Mouse (Mus musculus): ENCODE measurements around the gene Cd274.

The Cd274 gene

GRCm38 (mm10) chr19:29364076-29364475 lies 3.2 kb upstream of the Cd274 start:
- DNase-seq (ENCODE audit: low spot score), result no peak

GRCm38 (mm10) chr19:29365105-29365504 lies 2.1 kb upstream of the Cd274 start:
- DNase-seq (ENCODE audit: low spot score), result no peak

- DNase-seq (ENCODE audit: low spot score), result no peak
Measured at GRCm38 (mm10) chr19:29366226-29366968, 858 bp upstream of the Cd274 start.

- no peak for DNase-seq (ENCODE audit: low spot score)
Measured at GRCm38 (mm10) chr19:29368041-29368440, 786 bp downstream of the Cd274 start.

- DNase-seq (ENCODE audit: low spot score), result no peak
Measured at GRCm38 (mm10) chr19:29368671-29369309, 1.5 kb downstream of the Cd274 start.

GRCm38 (mm10) chr19:29370112-29370511 lies 2.9 kb downstream of the Cd274 start:
- DNase-seq (ENCODE audit: low spot score), result no peak

GRCm38 (mm10) chr19:29370545-29371283 lies 3.5 kb downstream of the Cd274 start:
- no peak for DNase-seq (ENCODE audit: low spot score)

GRCm38 (mm10) chr19:29371284-29372081 lies 4.2 kb downstream of the Cd274 start:
- DNase-seq (ENCODE audit: low spot score), result no peak

- DNase-seq (ENCODE audit: low spot score), result no peak
Measured at GRCm38 (mm10) chr19:29372138-29372537, 4.9 kb downstream of the Cd274 start.

- no peak for DNase-seq (ENCODE audit: low spot score)
Measured at GRCm38 (mm10) chr19:29372621-29373020, 5.4 kb downstream of the Cd274 start.

- no peak for DNase-seq (ENCODE audit: low spot score)
Measured at GRCm38 (mm10) chr19:29373438-29373837, 6.2 kb downstream of the Cd274 start.

GRCm38 (mm10) chr19:29374947-29375346 lies 7.7 kb downstream of the Cd274 start:
- DNase-seq (ENCODE audit: low spot score), result no peak

- no peak for DNase-seq (ENCODE audit: low spot score)
Measured at GRCm38 (mm10) chr19:29376382-29376781, 9.1 kb downstream of the Cd274 start.

GRCm38 (mm10) chr19:29379839-29380603 lies 12.8 kb downstream of the Cd274 start:
- no peak for DNase-seq (ENCODE audit: low spot score)

GRCm38 (mm10) chr19:29383368-29383767 lies 16.1 kb downstream of the Cd274 start:
- DNase-seq (ENCODE audit: low spot score), result no peak

GRCm38 (mm10) chr19:29384412-29384811 lies 17.2 kb downstream of the Cd274 start:
- DNase-seq (ENCODE audit: low spot score), result no peak

GRCm38 (mm10) chr19:29384994-29385393 lies 17.7 kb downstream of the Cd274 start:
- no peak for DNase-seq (ENCODE audit: low spot score)

GRCm38 (mm10) chr19:29385822-29386221 lies 18.6 kb downstream of the Cd274 start:
- DNase-seq (ENCODE audit: low spot score), result no peak

GRCm38 (mm10) chr19:29388818-29389217 lies 21.6 kb downstream of the Cd274 start:
- no peak for DNase-seq (ENCODE audit: low spot score)

- no peak for DNase-seq (ENCODE audit: low spot score)
Measured at GRCm38 (mm10) chr19:29390483-29390882, 23.2 kb downstream of the Cd274 start.

- no peak for DNase-seq (ENCODE audit: low spot score)
Measured at GRCm38 (mm10) chr19:29391279-29391678, 24.0 kb downstream of the Cd274 start.

Data from ovary, postnatal 14 days (tissue).